Mouse (Mus musculus) Patski (cell line): ENCODE results near the gene Lhfp. TPM values are rescaled to one million over a fixed set of nuclear protein-coding genes. Genes with fewer than 3 reads are reported as not detected.

Source experiments
- ATAC-seq: fragments of 100-300 bp; one replicate; pipeline ENCODE4 v1.8.0; 2021
- CTCF ChIA-PET: fragments of 350-600 bp; sonication (Branson Sonifier 250); formaldehyde crosslinking; loops from one replicate; lab custom pipeline; 2022; ENCODE audit warnings: inconsistent platforms; lab: Charles Lee
- POLR2A ChIA-PET: fragments of 350-600 bp; sonication (Branson Sonifier 250); formaldehyde crosslinking; loops from one replicate; lab custom pipeline; 2022; ENCODE audit warnings: antibody characterized with exemption, inconsistent platforms; lab: Charles Lee
- DNase-seq: peaks from one replicate; pipeline ENCODE4 v3.0.0-alpha.2; 2011; ENCODE audit warnings: low read depth, low spot score
- H3K27me3 ChIP-seq: fragments of 371-371 bp; one replicate; pipeline ENCODE4 v1.5.1; 2021
- CTCF ChIP-seq: fragments of 100-300 bp; IDR thresholded peaks from one replicate; pipeline ENCODE4 v1.5.1; 2021
- in situ Hi-C: fragments of 300-500 bp; cut with MboI; formaldehyde crosslinking; loops from 3 replicates; pipeline ENCODE4 v1.11.1; 2018; ENCODE audit warnings: low pct_unique_long_range_greater_than_20kb, mixed read lengths
- polyA plus RNA-seq: library from polyadenylated mRNA; unstranded; gene quantifications from one replicate; pipeline ENCODE4 v1.2.3, GENCODE M21; 2021

Gene Lhfp
- polyA plus RNA-seq, 1 experiment from 2014 or later: 589 TPM

DNA sequence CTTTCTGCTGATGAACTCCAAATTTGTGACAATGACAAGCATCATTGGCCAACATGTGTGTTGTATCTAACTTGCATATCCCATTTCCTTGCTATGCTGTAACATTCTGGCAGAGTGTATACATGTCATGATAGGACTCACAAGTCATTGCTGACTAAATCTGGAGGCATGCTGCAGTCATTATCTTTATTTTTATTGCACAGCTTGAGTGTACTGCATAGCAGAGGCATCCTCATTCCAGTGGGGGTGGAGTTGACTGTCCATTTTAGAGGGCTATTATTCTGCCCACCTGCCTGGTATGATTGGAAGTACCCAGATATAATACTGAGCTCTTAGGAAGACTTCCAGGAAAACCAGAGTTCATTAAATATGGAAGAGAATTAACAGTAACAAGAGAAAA is 97.9 kb downstream of the Lhfp start:
- ChIA-PET POLR2A (interaction anchor here (0.8 to 3.6 kb wide), 4 partner anchors 10 to 98 kb away, joined by 3 to 15 read pairs (median 4); partner anchors contain the start of gene Lhfp), CTCF (interaction anchor here (1.0 to 4.7 kb wide), 9 partner anchors 10 to 309 kb away, joined by 3 to 31 read pairs (median 5); partner anchors contain the start of gene Lhfp)
- ATAC-seq (peak; percentile 60), DNase-seq (no peak)
- H3K27me3 ChIP-seq: no peaks in the 10 kb centered on the region
- TF ChIP-seq CTCF: no peak
- in situ Hi-C loops: no loop called here

GRCm38 (mm10) chr3:53139642-53140041 is 98.3 kb downstream of the Lhfp start:
- ChIA-PET POLR2A (interaction anchor here (0.8 to 3.6 kb wide), 4 partner anchors 9 to 98 kb away, joined by 3 to 15 read pairs (median 6); partner anchors contain the start of gene Lhfp), CTCF (interaction anchor here (1.0 to 4.7 kb wide), 9 partner anchors 9 to 308 kb away, joined by 3 to 31 read pairs (median 4); partner anchors contain the start of gene Lhfp)
- ATAC-seq (no peak), DNase-seq (no peak)
- in situ Hi-C loops: no loop called here
- H3K27me3 ChIP-seq: no peaks in the 10 kb centered on the region
- no peak for TF ChIP-seq CTCF

GRCm38 (mm10) chr3:53142528-53142927 is 101.2 kb downstream of the Lhfp start:
- ATAC-seq (no peak), DNase-seq (no peak)
- no peaks in the 10 kb centered on the region for H3K27me3 ChIP-seq
- no peak for TF ChIP-seq CTCF
- in situ Hi-C loops: no loop called here
- ChIA-PET POLR2A (interaction anchor here (1.6 kb wide), 1 partner anchor 14 kb away, joined by 3 read pairs; no protein-coding TSS in a partner anchor), CTCF (interaction anchor here (1.1 kb wide), 1 partner anchor 17 kb away, joined by 4 read pairs; no protein-coding TSS in a partner anchor)

GRCm38 (mm10) chr3:53145526-53145925 is 104.2 kb downstream of the Lhfp start:
- TF ChIP-seq CTCF: no peak
- POLR2A ChIA-PET: no interaction called here
- DNase-seq: no peak
- in situ Hi-C loops: no loop called here
- no peaks in the 10 kb centered on the region for H3K27me3 ChIP-seq
- CTCF ChIA-PET: no interaction called here
- no peak for ATAC-seq

- no peaks in the 10 kb centered on the region for H3K27me3 ChIP-seq
- no peak for DNase-seq
- in situ Hi-C loops: no loop called here
- ChIA-PET POLR2A (no interaction called here), CTCF (no interaction called here)
- ATAC-seq: no peak
- no peak for TF ChIP-seq CTCF
These were observed 104.6 kb downstream of the Lhfp start for GRCm38 (mm10) chr3:53145946-53146345.

GRCm38 (mm10) chr3:53147001-53147400 is 105.7 kb downstream of the Lhfp start:
- no peaks in the 10 kb centered on the region for H3K27me3 ChIP-seq
- CTCF ChIA-PET: interaction anchor here (4.5 kb wide), 1 partner anchor 7 kb away, joined by 31 read pairs; no protein-coding TSS in a partner anchor

GRCm38 (mm10) chr3:53148751-53149150 is 107.4 kb downstream of the Lhfp start:
- no peak for ATAC-seq
- in situ Hi-C loops: no loop called here
- POLR2A ChIA-PET: interaction anchor here (4.2 kb wide), 1 partner anchor 10 kb away, joined by 15 read pairs; no protein-coding TSS in a partner anchor
- no peaks in the 10 kb centered on the region for H3K27me3 ChIP-seq
- CTCF ChIA-PET: interaction anchor here (0.7 to 4.5 kb wide), 4 partner anchors 9 to 116 kb away, joined by 3 to 31 read pairs (median 3); partner anchors contain the start of gene Lhfp
- TF ChIP-seq CTCF: no peak
- no peak for DNase-seq

More at GRCm38 (mm10) chr3:53147001-53147400, 105.7 kb downstream of the Lhfp start:
- TF ChIP-seq CTCF: no peak
- no peak for ATAC-seq
- POLR2A ChIA-PET: interaction anchor here (4.2 kb wide), 1 partner anchor 9 kb away, joined by 15 read pairs; no protein-coding TSS in a partner anchor
- DNase-seq: no peak
- in situ Hi-C loops: no loop called here

- TF ChIP-seq CTCF: no peak
- DNase-seq (no peak), ATAC-seq (no peak)
- in situ Hi-C loops: no loop called here
- POLR2A ChIA-PET: interaction anchor here (0.5 to 4.2 kb wide), 3 partner anchors 11 to 259 kb away, joined by 3 to 15 read pairs (median 3); no protein-coding TSS in a partner anchor
- H3K27me3 ChIP-seq: no peaks in the 10 kb centered on the region
- CTCF ChIA-PET: interaction anchor here (0.7 to 4.5 kb wide), 8 partner anchors 10 to 117 kb away, joined by 3 to 31 read pairs (median 4); partner anchors contain the start of gene Lhfp
These were observed 108.4 kb downstream of the Lhfp start for GRCm38 (mm10) chr3:53149625-53150320.

DNA sequence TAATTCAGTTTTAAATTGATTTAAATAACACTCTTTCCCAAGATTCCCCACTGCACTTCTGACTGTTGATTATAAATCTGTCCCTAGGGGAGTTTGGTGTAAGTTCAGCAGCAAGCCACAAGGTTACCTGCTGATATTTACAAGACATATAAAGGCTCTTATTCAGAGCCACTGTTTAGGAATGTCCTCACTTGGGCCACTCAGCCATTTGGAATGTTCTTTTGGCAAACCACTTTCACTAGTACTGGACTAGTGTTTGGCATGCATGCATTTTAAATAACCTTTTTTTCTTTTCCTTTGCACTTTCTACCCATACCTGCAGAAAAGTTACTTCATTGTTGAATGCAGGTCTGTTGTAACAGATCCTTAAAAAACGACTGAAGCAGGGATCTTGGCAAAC is 109.8 kb downstream of the Lhfp start:
- no peak for TF ChIP-seq CTCF
- ChIA-PET CTCF (interaction anchor here (1.0 to 4.5 kb wide), 5 partner anchors 9 to 106 kb away, joined by 3 to 31 read pairs (median 4); no protein-coding TSS in a partner anchor), POLR2A (interaction anchor here (0.7 to 4.2 kb wide), 2 partner anchors 13 kb away, joined by 3 to 15 read pairs; no protein-coding TSS in a partner anchor)
- DNase-seq (no peak), ATAC-seq (peak; percentile 94)
- in situ Hi-C loops: no loop called here
- no peaks in the 10 kb centered on the region for H3K27me3 ChIP-seq

GRCm38 (mm10) chr3:53151607-53152006 is 110.3 kb downstream of the Lhfp start:
- no peak for TF ChIP-seq CTCF
- CTCF ChIA-PET: interaction anchor here (0.6 kb wide), 1 partner anchor 57 kb away, joined by 3 read pairs; no protein-coding TSS in a partner anchor
- in situ Hi-C loops: no loop called here
- no peak for DNase-seq
- no peaks in the 10 kb centered on the region for H3K27me3 ChIP-seq
- POLR2A ChIA-PET: interaction anchor here (0.7 to 0.9 kb wide), 2 partner anchors 70 to 110 kb away, joined by 3 to 4 read pairs; partner anchors contain the start of gene Lhfp
- ATAC-seq: no peak
